Mouse (Mus musculus): ENCODE results near the gene Gm48552. TPM values are rescaled to one million over a fixed set of nuclear protein-coding genes. Genes with fewer than 3 reads are reported as not detected.

Gene Gm48552
- total and polyA plus RNA-seq, 3 experiments: 0.46 to 1.1 (median 0.98) TPM

DNA sequence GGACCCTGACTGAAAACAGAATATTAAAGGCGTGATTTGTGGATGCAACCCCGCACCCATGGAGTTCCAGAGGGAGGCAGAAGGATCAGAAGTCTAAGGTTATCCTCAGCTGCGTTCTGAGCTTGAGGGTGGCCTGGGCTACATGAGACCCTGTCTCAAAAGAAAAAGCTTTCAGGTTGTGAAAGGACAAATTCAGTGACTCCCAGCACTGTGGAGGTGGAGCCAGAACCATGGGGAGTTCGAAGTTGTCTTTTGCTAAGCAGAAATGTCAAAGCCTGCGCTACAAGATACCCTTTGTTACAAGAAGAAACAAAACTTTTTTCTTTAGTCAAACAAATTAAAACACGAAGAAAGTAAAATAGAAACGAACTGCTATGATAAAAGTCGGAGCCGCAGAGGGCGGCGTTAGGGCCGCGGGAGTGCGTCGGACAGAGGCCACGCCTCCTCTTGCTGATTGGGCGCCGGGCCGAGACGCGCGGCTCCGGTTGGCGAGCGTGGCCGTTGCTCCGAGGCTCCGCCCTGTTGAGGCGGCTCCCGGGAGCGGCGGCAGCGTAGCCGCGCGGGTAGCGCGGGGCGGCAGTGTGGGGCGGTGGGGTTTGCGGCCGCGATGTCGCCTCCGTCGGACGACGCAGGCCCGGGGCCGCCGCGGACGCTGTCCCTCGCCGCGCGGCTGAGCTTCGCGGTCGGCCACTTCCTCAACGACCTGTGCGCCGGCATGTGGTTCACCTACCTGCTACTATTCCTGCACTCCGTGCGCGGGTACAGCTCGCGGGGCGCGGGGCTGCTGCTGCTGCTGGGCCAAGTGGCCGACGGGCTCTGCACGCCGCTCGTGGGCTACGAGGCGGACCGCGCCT is 31.6 kb upstream of the Gm48552 start, which contains the start of gene Mfsd12:
Gene Mfsd12, plus strand, starts transcription at position 501 of the 854 bp plus-strand sequence.
- peak; percentile 81 for DNase-seq (ENCODE audit: extremely low read depth)

DNA sequence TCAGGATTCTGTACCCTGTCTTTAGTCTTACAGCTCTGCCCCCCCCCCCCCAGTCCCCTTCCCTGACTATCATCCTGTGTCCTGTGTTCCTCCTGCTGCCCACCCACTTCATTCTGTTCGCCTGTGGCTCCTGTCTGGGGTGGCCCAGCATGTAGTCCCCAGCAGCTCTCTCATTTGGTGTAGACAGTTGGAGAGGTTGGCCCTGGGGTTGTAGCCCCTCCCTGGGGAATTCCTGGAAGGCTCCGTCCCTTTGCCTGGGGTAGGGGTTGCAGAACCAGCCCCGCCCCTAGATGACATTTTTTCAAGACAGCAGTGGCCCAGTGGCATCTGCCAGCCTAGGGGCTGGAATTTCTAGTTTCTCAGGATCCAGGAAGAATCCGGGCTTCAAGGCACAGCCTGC is 30.6 kb upstream of the Gm48552 start:
- TF ChIP-seq ZC3H11A (IDR thresholded peaks at IDR 0.05; ENCODE audit: low read depth, low read length) (no peak), CHD2 (IDR thresholded peaks at IDR 0.05; ENCODE audit: low read length) (0 out of 2 replicates have a peak, but pooled peaks have one; percentile 16)
- H3K27me3 ChIP-seq (replicated peaks): no peaks in the 10 kb centered on the region
- in situ Hi-C loops (cut with MboI; ENCODE audit: low pct_ligation_motif_present, low pct_unique_long_range_greater_than_20kb, low sequenced_read_pairs): loop anchor here (10.0 kb wide), 1 partner anchor 163 kb away; no protein-coding TSS in a partner anchor
- no peak for DNase-seq (ENCODE audit: extremely low read depth)
- peak overlapping the region; percentile 74 for H3K4me2 ChIP-seq (ENCODE audit: insufficient read depth, low read depth, poor library complexity, severe bottlenecking)
- H3K79me2 ChIP-seq (replicated peaks; ENCODE audit: control insufficient read depth, extremely low read depth, insufficient read depth, poor library complexity, severe bottlenecking): no peaks in the 10 kb centered on the region; the same call in 1 of the 2 replicates
- peaks cover 23 to 38% of the 10 kb centered on the region in 2 experiments for H3K36me3 ChIP-seq (replicated peaks in 1 of 2; ENCODE audit: control insufficient read depth in 1 of 2, insufficient read depth in 1 of 2, low read length in 1 of 2)
- no peaks in the 10 kb centered on the region for H3K9me3 ChIP-seq (replicated peaks; ENCODE audit: low read length)
- no peak overlapping the region for H3K27ac ChIP-seq (ENCODE audit: insufficient read depth, low read depth)
- H3K4me3 ChIP-seq (replicated peaks in 1 of 3; ENCODE audit: low read depth in 2 of 3, low read length in 2 of 3, poor library complexity in 1 of 3): peak overlapping the region; percentile 81 to 92 (median 92)
- dilution Hi-C loops (cut with MboI; ENCODE audit: extremely low pct_ligation_motif_present, extremely low pct_unique_long_range_greater_than_20kb, low sequenced_read_pairs): no loop called here
- H3K9ac ChIP-seq (ENCODE audit: insufficient read depth, low read depth): peak overlapping the region; percentile 72
- peaks cover 29 to 74% of the 10 kb centered on the region in 2 experiments for H3K4me1 ChIP-seq (ENCODE audit: control insufficient read depth in 1 of 2, insufficient read depth in 2 of 2)

More for the DNA sequence above, 31.6 kb upstream of the Gm48552 start, which contains the start of gene Mfsd12:
- in situ Hi-C loops (cut with MboI; ENCODE audit: low pct_ligation_motif_present, low pct_unique_long_range_greater_than_20kb, low sequenced_read_pairs) (loop anchor here (10.0 kb wide), 1 partner anchor 162 kb away; no protein-coding TSS in a partner anchor), dilution Hi-C loops (cut with MboI; ENCODE audit: extremely low pct_ligation_motif_present, extremely low pct_unique_long_range_greater_than_20kb, low sequenced_read_pairs) (no loop called here)
- Histone ChIP-seq H3K4me3 (replicated peaks in 1 of 3; ENCODE audit: low read depth in 2 of 3, low read length in 2 of 3, poor library complexity in 1 of 3) (peak within 1 kb of the TSS; percentile 81 to 92 (median 92)), H3K9ac (ENCODE audit: insufficient read depth, low read depth) (peak within 1 kb of the TSS; percentile 72), H3K9me3 (replicated peaks; ENCODE audit: low read length) (no peaks in the 10 kb centered on the region), H3K4me1 (ENCODE audit: control insufficient read depth in 1 of 2, insufficient read depth in 2 of 2) (peaks cover 23 to 67% of the 10 kb centered on the region in 2 experiments), H3K27ac (ENCODE audit: insufficient read depth, low read depth) (peak within 1 kb of the TSS; percentile 43), H3K27me3 (replicated peaks) (no peaks in the 10 kb centered on the region), H3K4me2 (ENCODE audit: insufficient read depth, low read depth, poor library complexity, severe bottlenecking) (peak within 1 kb of the TSS; percentile 74), H3K79me2 (replicated peaks; ENCODE audit: control insufficient read depth, extremely low read depth, insufficient read depth, poor library complexity, severe bottlenecking) (no peaks in the 10 kb centered on the region; the same call in 1 of the 2 replicates), H3K36me3 (replicated peaks in 1 of 2; ENCODE audit: control insufficient read depth in 1 of 2, insufficient read depth in 1 of 2, low read length in 1 of 2) (peaks cover 14 to 28% of the 10 kb centered on the region in 2 experiments)
- TF ChIP-seq CTCF (conservative IDR thresholded peaks at IDR 0.05 in 1 of 2, IDR thresholded peaks at IDR 0.05 in 1 of 2; ENCODE audit: low read depth in 2 of 2, low read length in 2 of 2) (no peak), NELFE (IDR thresholded peaks at IDR 0.05; ENCODE audit: low read depth, low read length) (peak; percentile 43), ELF1 (IDR thresholded peaks at IDR 0.05; ENCODE audit: low read depth, low read length) (peak; percentile 56), MYC (IDR thresholded peaks at IDR 0.05; ENCODE audit: low read depth, low read length) (peak; percentile 80), TBP (conservative IDR thresholded peaks at IDR 0.05; ENCODE audit: low read depth, low read length) (0 out of 2 replicates have a peak, but pooled peaks have one; percentile 12), ZKSCAN1 (IDR thresholded peaks at IDR 0.05; ENCODE audit: borderline replicate concordance, low read depth, low read length) (no peak), POLR2AphosphoS2 (IDR thresholded peaks at IDR 0.05; ENCODE audit: low read depth, low read length) (no peak), SIN3A (IDR thresholded peaks at IDR 0.05; ENCODE audit: low read length) (peak; percentile 51; the same call in 1 of the 2 replicates), NRF1 (IDR thresholded peaks at IDR 0.05; ENCODE audit: low read depth, low read length) (peak; percentile 41; the same call in 1 of the 2 replicates), POLR2A (IDR thresholded peaks at IDR 0.05; ENCODE audit: low read depth, low read length) (peak; percentile 71), UBTF (IDR thresholded peaks at IDR 0.05; ENCODE audit: low read depth, low read length) (peak; percentile 78), MXI1 (IDR thresholded peaks at IDR 0.05; ENCODE audit: low read depth, low read length) (no peak), GABPA (IDR thresholded peaks at IDR 0.05; ENCODE audit: insufficient replicate concordance, low read depth, low read length) (no peak), MAZ (IDR thresholded peaks at IDR 0.05; ENCODE audit: low read depth, low read length) (peak; percentile 65; the same call in 1 of the 2 replicates), TCF12 (IDR thresholded peaks at IDR 0.05; ENCODE audit: low read depth, low read length) (peak; percentile 64), ZMIZ1 (IDR thresholded peaks at IDR 0.05; ENCODE audit: low read depth, low read length) (no peak), ZNF384 (IDR thresholded peaks at IDR 0.05; ENCODE audit: low read depth, low read length) (no peak), E2F4 (IDR thresholded peaks at IDR 0.05; ENCODE audit: insufficient replicate concordance, low read depth, low read length) (0 out of 2 replicates have a peak, but pooled peaks have one; percentile 47), MEF2A (IDR thresholded peaks at IDR 0.05; ENCODE audit: borderline replicate concordance, low read depth, low read length) (0 out of 2 replicates have a peak, but pooled peaks have one; percentile 12), CHD2 (IDR thresholded peaks at IDR 0.05; ENCODE audit: low read length) (peak; percentile 79), HCFC1 (IDR thresholded peaks at IDR 0.05; ENCODE audit: low read depth, low read length) (peak; percentile 62), IRF4 (IDR thresholded peaks at IDR 0.05; ENCODE audit: low read depth, low read length) (0 out of 2 replicates have a peak, but pooled peaks have one; percentile 27), EP300 (IDR thresholded peaks at IDR 0.05; ENCODE audit: low read length) (no peak), MAX (IDR thresholded peaks at IDR 0.05; ENCODE audit: low read length) (peak; percentile 62; the same call in 1 of the 2 replicates)
